Mouse (Mus musculus) intestine, embryonic 14.5 days (tissue): ENCODE data around the gene Hectd4. TPM values are rescaled to one million over a fixed set of nuclear protein-coding genes. Genes with fewer than 3 reads are reported as not detected.
"Not testable (repeated sequence)": the region's sequence is repeated elsewhere in the genome, so short reads cannot be mapped to it uniquely, and the experiment has no call there.

Source experiments
- ATAC-seq: fragments of 200-750 bp; cut with Nextera tagmentation; replicated peaks from 2 replicates; pipeline ENCODE4 v1.8.0; 2017; ENCODE audit warnings: low read depth, moderate number of reproducible peaks, moderate TSS enrichment, moderate library complexity; ENCODE audit not compliant: low FRiP score, low TSS enrichment
- DNase-seq: peaks from one replicate; pipeline ENCODE4 v3.0.0-alpha.2; 2018; ENCODE audit warnings: low spot score
- H3K27ac ChIP-seq: fragments of 300-500 bp; sonication (generic); 2 replicates; pipeline ENCODE4 v1.5.1; 2014; ENCODE audit warnings: low read depth, mild to moderate bottlenecking, control low read depth
- H3K27me3 ChIP-seq: fragments of 300-500 bp; sonication (generic); replicated peaks from 2 replicates; pipeline ENCODE4 v1.6.1; 2014; ENCODE audit warnings: low read length, control low read depth; ENCODE audit not compliant: control insufficient read depth, insufficient read depth
- H3K36me3 ChIP-seq: fragments of 300-500 bp; sonication (generic); 2 replicates; pipeline ENCODE4 v1.6.1; 2014; ENCODE audit warnings: low read length, control low read depth; ENCODE audit not compliant: control insufficient read depth, insufficient read depth
- H3K4me1 ChIP-seq: fragments of 300-500 bp; sonication (generic); replicated peaks from 2 replicates; pipeline ENCODE4 v1.6.1; 2014; ENCODE audit warnings: low read length, control low read depth, mixed read lengths; ENCODE audit not compliant: control insufficient read depth, insufficient read depth
- H3K4me2 ChIP-seq: fragments of 300-500 bp; sonication (generic); 2 replicates; pipeline ENCODE4 v1.6.1; 2014; ENCODE audit warnings: low read length
- H3K4me3 ChIP-seq: fragments of 300-500 bp; sonication (generic); 2 replicates; pipeline ENCODE4 v1.5.1; 2014; ENCODE audit warnings: low read depth, low read length, control low read depth, mixed read lengths
- H3K9ac ChIP-seq: fragments of 300-500 bp; sonication (generic); 2 replicates; pipeline ENCODE4 v1.6.1; 2014; ENCODE audit warnings: mild to moderate bottlenecking, low read length
- H3K9me3 ChIP-seq: fragments of 300-500 bp; sonication (generic); 2 replicates; pipeline ENCODE4 v1.6.1; 2016; ENCODE audit warnings: low read length, control low read depth; ENCODE audit not compliant: control insufficient read depth
- WGBS: fragments of 180-500 bp; shearing (Covaris S2); extraction: QIAGEN DNeasy Blood & Tissue Kit; methylation state at CpG from one replicate; pipeline ENCODE4 v1.1.7; 2014; 5-methylcytosine and 5-hydroxymethylcytosine counted together
- polyA plus RNA-seq: library from polyadenylated mRNA; unstranded; fragments of >200 nt; fragmentation: Nextera tagmentation; extraction: Ambion mirVana; gene quantifications from 2 replicates; pipeline ENCODE4 v1.2.1, GENCODE M21; 2014

Hectd4 gene
- polyA plus RNA-seq, 1 experiment from 2014 or later = 8.1 TPM

- Histone ChIP-seq H3K27me3 (no peaks in the 10 kb centered on the region), H3K4me1 (peaks cover 11% of the 10 kb centered on the region), H3K36me3 (peaks cover 11% of the 10 kb centered on the region), H3K4me3 (no peak overlapping the region), H3K27ac (no peak overlapping the region), H3K9ac (no peak overlapping the region), H3K4me2 (no peak overlapping the region), H3K9me3 (no peaks in the 10 kb centered on the region)
- no peak for ATAC-seq
- WGBS = 53% methylated on average over 3 of the region's 3 CpGs
- no peak for DNase-seq
These were observed 18.3 kb upstream of the Hectd4 start for GRCm38 (mm10) chr5:121201739-121202138.

DNA sequence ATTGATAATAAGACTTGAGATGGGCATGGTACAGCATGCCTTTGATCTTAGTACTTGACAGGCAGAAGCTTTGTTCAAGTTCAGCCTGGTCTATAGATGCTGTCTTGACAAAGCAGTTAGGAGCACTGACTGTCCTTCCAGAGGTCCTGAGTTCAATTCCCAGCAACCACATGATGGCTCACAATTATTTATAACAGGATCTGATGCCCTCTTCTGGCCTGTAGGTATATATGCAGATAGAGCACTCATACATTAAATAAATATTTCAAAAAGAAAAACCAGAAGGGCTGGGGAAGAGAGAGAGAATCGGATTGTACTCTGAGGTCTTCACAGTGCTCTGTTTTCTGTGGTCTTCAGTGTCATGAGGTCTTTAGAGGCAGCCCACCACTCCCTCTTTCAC, 17.6 kb upstream of the Hectd4 start:
- H3K27me3 ChIP-seq = no peaks in the 10 kb centered on the region
- H3K27ac ChIP-seq = no peak overlapping the region
- peaks cover 11% of the 10 kb centered on the region for H3K4me1 ChIP-seq
- ATAC-seq (no peak), DNase-seq (no peak)
- no peak overlapping the region for H3K4me3 ChIP-seq
- no peak overlapping the region for H3K4me2 ChIP-seq
- H3K9me3 ChIP-seq = no peaks in the 10 kb centered on the region
- H3K9ac ChIP-seq = no peak overlapping the region
- peaks cover 18% of the 10 kb centered on the region for H3K36me3 ChIP-seq
- WGBS = 71% methylated on average over 1 of the region's 1 CpGs

- H3K4me3 ChIP-seq = peak within 1 kb of the TSS; percentile 90
- 2% methylated on average over 52 of the region's 52 CpGs for WGBS
These were observed 15.6 kb upstream of the Hectd4 start, which contains the start of gene Rpl6 for GRCm38 (mm10) chr5:121204132-121205089. Rpl6 (plus strand) TSS chr5:121204481.

DNA sequence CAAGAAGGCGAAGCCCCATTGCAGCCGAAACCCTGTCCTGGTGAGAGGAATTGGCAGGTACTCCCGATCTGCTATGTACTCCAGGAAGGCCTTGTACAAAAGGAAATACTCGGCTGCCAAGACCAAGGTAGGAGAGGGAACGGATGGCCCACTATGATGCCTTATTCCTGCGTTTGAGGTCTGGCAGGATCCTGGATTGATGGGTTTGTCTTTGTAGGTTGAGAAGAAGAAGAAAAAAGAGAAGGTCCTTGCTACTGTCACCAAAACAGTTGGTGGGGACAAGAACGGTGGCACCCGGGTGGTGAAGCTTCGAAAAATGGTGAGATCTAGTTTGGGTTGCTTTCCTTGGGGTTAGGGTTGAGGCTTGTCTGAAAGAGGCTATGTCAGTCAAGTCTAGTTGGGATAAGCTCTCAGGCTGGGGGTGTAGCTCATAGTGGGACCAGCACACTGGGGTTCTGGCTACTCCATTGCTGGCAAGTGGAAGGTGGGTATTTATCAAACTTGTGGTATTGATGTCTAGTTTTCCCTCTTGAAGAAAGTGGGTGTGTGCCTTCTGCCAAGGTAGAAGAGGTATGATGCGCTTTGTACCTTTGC, 14.4 kb upstream of the Hectd4 start:
- peaks cover 16% of the 10 kb centered on the region for H3K4me1 ChIP-seq
- peak overlapping the region; percentile 90 for H3K4me3 ChIP-seq
- whole genome bisulfite sequencing = 72% methylated on average over 8 of the region's 10 CpGs
- not testable (repeated sequence) for DNase-seq, H3K27ac ChIP-seq, ATAC-seq, H3K27me3 ChIP-seq, H3K9me3 ChIP-seq
- H3K4me2 ChIP-seq = peak overlapping the region; percentile 57
- H3K36me3 ChIP-seq = peaks cover 50% of the 10 kb centered on the region
- H3K9ac ChIP-seq = peak overlapping the region; percentile 93

More at GRCm38 (mm10) chr5:121204132-121205089, 15.6 kb upstream of the Hectd4 start, which contains the start of gene Rpl6:
- Histone ChIP-seq H3K9me3 (no peaks in the 10 kb centered on the region), H3K9ac (peak within 1 kb of the TSS; percentile 93), H3K27me3 (no peaks in the 10 kb centered on the region), H3K36me3 (peaks cover 38% of the 10 kb centered on the region), H3K4me2 (peak within 1 kb of the TSS; percentile 57), H3K27ac (peak within 1 kb of the TSS; percentile 70), H3K4me1 (peaks cover 16% of the 10 kb centered on the region)
- DNase-seq (peak; percentile 92), ATAC-seq (peak; percentile 87)

GRCm38 (mm10) chr5:121206540-121206939, 13.5 kb upstream of the Hectd4 start:
- Histone ChIP-seq H3K4me2 (peak overlapping the region; percentile 57), H3K4me1 (peaks cover 16% of the 10 kb centered on the region), H3K9ac (peak overlapping the region; percentile 93; the same call in 1 of the 2 replicates), H3K9me3 (no peaks in the 10 kb centered on the region), H3K27ac (no peak overlapping the region), H3K27me3 (no peaks in the 10 kb centered on the region), H3K4me3 (peak overlapping the region; percentile 90; the same call in 1 of the 2 replicates), H3K36me3 (peaks cover 59% of the 10 kb centered on the region)
- DNase-seq = no peak
- no peak for ATAC-seq
- 75% methylated on average over 9 of the region's 9 CpGs for WGBS

GRCm38 (mm10) chr5:121206984-121207383, 13.0 kb upstream of the Hectd4 start:
- Histone ChIP-seq H3K4me1 (peaks cover 16% of the 10 kb centered on the region), H3K36me3 (peaks cover 64% of the 10 kb centered on the region), H3K9me3 (no peaks in the 10 kb centered on the region), H3K4me3 (no peak overlapping the region), H3K4me2 (peak overlapping the region; percentile 57; the same call in 1 of the 2 replicates), H3K9ac (no peak overlapping the region), H3K27me3 (no peaks in the 10 kb centered on the region), H3K27ac (no peak overlapping the region)
- ATAC-seq (no peak), DNase-seq (no peak)
- 68% methylated on average over 3 of the region's 3 CpGs for WGBS

DNA sequence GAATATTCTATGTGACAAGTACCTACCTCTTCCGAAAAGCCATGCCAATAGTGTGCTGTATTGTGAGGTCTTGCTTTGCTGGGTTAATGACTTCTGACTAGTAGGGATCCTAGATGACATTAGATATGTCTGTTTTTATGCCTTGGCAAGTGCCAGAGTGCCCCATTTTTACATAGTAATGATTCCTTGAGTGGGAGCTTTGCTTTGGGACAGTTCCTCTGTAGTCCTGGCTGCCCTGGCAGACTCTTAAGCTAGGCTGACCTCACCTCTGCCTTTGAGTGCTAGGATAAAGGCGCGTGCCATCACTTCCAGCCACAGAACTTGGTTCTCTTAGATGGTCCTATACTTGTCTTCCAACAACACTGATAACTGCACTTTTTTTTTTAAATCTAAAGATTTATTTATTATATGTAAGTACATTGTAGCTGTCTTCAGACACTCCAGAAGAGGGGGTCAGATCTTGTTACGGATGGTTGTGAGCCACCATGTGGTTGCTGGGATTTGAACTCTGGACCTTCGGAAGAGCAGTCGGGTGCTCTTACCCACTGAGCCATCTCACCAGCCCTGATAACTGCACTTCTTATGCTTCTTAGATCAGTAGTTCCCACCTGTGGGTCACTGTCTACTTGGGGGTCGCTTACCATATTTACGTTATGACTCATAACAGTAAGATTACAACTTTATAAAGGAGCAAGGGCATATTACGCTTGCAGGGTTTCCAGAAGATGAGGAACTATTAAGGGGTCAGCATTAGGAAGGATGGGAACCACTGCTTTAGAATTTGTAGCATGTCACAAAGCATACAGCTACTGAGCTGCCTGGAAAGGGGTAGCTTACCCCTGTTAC, 10.0 kb upstream of the Hectd4 start:
- ATAC-seq = 0 out of 2 replicates have a peak, but pooled peaks have one; percentile 12
- no peaks in the 10 kb centered on the region for H3K27me3 ChIP-seq
- no peak overlapping the region for H3K9ac ChIP-seq
- H3K4me3 ChIP-seq = no peak overlapping the region
- no peak for DNase-seq
- no peak overlapping the region for H3K27ac ChIP-seq
- peaks cover 72% of the 10 kb centered on the region for H3K36me3 ChIP-seq
- H3K4me2 ChIP-seq = no peak overlapping the region
- 90% methylated on average over 9 of the region's 9 CpGs for WGBS
- peaks cover 16% of the 10 kb centered on the region for H3K4me1 ChIP-seq
- no peaks in the 10 kb centered on the region for H3K9me3 ChIP-seq

DNA sequence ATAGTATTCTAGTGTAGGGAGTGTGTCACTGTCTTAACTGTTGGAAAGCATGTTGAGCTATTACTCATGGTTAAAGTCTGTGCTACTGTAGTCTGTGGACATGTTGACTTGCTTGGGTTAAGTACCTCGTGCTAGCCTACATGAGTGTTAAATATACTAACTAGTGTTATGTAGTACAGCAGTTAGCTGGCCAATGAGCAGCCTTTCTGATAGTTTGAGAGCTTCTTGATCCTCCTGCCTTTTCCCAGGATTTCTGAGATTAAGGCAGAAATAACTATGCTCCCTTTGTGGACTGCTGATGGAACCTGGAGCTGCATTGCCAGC, 9.5 kb upstream of the Hectd4 start:
- no peak overlapping the region for H3K4me2 ChIP-seq
- H3K27ac ChIP-seq = no peak overlapping the region
- H3K9ac ChIP-seq = no peak overlapping the region
- peaks cover 72% of the 10 kb centered on the region for H3K36me3 ChIP-seq
- DNase-seq (no peak), ATAC-seq (no peak)
- H3K9me3 ChIP-seq = no peaks in the 10 kb centered on the region
- WGBS = 85% methylated on average over 1 of the region's 1 CpGs
- H3K4me3 ChIP-seq = no peak overlapping the region
- H3K4me1 ChIP-seq = peaks cover 13% of the 10 kb centered on the region
- no peaks in the 10 kb centered on the region for H3K27me3 ChIP-seq
